Mouse (Mus musculus) hematopoietic stem cell, adult 5-6 weeks (primary cell): ENCODE measurements around the gene Hyal1. TPM values are rescaled to one million over a fixed set of nuclear protein-coding genes. Genes with fewer than 3 reads are reported as not detected.

ENCODE experiments used
- ATAC-seq, 2 experiments: fragments of 125-278 bp in 1 of 2; replicated peaks in 1 of 2; 2 replicates each; pipeline ENCODE4 v1.8.0; 2016 to 2017; ENCODE audit warnings: inconsistent platforms in 2 of 2, mild to moderate bottlenecking in 2 of 2, moderate number of reproducible peaks in 2 of 2, low read depth in 1 of 2, moderate TSS enrichment in 1 of 2; ENCODE audit not compliant: low FRiP score in 2 of 2, poor library complexity in 2 of 2, severe bottlenecking in 2 of 2, insufficient read depth in 1 of 2, low TSS enrichment in 1 of 2
- total RNA-seq: library from RNA; stranded (forward); fragments of 172-1452, 232-1000 nt; gene quantifications from 2 replicates; pipeline ENCODE4 v1.2.3, GENCODE M21; 2017

Gene Hyal1
- 4.1 and 5.2 TPM in 2 replicates for total RNA-seq

DNA sequence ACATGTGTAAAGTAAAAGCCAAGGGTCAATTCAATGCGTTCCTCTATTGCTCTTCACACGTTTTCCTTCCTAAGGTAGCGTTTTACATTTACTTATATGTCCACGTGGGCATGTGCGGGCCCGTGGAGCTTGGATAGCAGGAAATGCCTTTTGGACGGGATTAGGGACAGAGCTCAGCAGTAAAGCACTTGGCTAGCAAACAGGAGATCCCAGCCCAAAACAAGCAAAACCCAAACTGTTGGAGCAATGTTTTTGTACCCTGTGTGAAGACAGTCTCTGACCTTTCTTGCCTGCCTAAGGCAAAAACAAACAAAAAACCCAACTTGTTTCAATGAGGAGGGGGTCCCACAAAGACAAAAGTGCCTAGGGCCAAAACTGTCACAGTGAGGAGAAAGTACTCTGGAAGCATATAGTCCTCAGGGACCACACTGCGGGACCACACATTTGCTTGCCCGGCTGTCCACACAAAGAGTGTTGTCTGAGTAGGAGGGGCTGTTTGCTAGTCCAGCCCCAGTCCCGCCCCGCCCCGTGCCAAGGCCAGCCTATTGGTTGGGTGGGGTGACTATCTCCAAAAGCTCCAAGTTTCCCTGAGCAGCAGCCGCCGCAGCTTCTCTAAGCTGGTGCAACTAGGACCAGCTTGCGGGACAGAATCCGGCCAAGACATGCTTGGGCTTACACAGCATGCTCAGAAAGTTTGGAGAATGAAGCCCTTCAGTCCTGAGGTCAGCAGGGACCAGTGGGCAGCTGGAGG lies at the start of gene Hyal1:
Hyal1 (plus strand) TSS at position 571 of the 751 bp plus-strand sequence.
- ATAC-seq: peak; percentile 39 to 46; a peak in 2 of 4 replicates

DNA sequence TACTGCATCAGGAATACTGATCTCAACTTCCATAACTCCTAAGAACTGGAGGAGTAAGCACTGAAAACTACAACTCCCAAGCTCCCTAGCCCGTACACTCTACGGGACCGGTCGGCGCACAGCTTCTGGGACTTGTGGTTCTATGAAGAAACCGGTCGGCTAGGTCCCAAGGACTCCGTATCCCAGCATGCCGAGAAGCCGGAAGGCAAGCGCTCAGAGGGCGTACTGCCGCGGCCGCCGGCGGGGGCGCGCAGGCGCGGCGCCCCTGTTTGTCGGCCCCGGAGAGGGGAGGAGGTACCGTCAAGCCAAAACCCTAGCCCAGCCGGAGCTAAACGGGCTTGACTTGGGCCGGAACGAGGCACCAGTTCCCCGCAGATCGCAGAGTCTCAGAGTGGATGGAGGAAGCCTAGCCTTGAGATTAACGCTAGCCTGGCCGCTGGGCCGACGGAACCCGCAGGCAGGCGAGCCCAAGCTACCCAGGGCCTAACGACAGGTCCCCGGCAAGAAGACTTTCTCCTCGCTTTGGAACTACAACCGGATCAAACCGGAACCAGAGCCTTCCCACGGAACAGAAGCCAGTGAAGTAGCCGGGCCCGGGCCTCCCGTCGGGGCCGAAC lies 42.8 kb upstream of the Hyal1 start, which contains the start of gene Tmem115:
Tmem115 (plus strand) TSS at position 155 of the 617 bp plus-strand sequence.
- ATAC-seq: peak; percentile 92 to 94

DNA sequence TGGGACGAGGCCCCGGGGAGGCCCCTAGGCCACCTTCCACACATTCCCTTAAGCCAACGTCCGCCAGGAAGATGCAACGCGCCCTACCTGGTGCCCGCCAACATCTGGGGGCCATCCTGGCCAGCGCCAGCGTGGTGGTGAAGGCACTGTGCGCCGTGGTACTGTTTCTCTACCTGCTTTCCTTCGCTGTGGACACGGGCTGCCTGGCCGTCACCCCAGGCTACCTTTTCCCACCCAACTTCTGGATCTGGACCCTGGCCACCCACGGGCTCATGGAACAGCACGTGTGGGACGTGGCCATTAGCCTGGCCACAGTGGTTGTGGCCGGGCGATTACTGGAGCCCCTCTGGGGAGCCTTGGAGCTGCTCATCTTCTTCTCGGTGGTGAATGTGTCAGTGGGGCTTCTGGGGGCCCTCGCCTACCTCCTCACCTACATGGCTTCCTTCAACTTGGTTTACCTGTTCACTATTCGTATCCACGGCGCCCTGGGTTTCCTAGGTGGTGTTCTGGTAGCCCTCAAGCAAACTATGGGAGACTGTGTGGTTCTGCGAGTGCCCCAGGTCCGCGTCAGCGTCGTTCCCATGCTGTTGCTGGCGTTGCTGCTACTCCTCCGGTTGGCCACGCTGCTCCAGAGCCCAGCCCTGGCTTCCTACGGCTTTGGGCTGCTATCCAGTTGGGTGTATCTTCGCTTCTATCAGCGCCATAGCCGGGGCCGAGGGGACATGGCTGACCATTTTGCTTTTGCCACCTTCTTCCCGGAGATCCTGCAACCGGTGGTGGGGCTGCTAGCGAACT lies 42.1 kb upstream of the Hyal1 start:
- ATAC-seq: peak in 1 of 2 experiments; percentile 29; a peak in 2 of 4 replicates

DNA sequence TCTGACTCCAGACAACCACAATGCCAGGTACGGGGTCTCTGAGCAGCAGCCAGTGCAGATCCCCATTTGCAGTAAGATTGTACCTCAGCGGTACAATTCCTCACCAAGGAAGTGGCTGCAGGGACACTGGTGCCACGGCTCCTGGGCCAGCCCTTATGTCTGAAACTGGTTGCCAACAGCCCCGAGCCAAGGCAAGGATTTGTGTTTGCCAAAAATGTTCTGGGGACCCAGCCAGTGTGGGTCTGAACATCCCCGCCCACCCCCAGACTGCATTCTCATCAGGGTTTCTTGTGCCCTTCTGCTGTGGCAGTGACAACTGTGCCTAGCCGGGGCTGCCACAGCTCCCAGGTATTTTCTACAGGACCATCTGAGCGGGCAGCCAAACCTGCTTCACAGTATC lies 38.5 kb upstream of the Hyal1 start:
- no peak for ATAC-seq

DNA sequence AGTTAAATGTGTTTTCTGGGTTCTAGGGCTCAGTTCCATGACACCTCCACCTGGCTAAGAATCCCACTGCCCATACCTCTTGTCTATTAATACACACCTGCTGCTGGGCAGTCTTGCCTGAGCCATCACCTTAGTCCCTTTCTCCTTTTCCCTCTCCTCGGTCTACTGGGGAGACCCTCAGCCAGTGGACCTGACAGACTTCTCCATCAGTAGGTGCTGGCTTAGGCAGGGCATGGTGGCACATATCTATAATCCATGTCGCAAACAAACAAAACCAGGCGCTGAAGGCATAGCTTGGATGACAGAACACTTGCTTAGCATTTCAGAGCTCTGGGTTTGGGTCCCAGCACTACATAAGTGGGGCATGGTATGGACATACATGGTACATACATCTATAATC lies 38.0 kb upstream of the Hyal1 start:
- ATAC-seq: no peak

DNA sequence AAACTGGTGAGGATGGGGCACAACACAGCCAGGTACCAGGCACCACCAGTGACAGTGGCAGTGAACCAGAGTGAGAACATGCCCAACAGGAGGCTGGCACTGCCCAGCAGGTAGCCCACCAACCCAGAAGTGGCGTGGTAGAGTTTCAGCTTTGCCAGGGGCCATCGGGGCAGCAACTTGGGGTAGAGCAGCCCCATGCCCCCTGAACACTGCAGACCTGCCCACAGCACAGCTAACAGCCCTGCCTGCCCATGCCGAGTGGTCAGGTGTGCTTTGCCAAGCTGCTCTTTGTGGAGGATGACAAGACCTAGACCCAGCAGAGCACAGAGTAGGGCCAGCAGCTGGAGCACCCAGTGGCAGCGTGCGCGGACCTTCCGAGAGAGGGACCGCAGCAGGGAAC lies 36.8 kb upstream of the Hyal1 start:
- no peak for ATAC-seq

DNA sequence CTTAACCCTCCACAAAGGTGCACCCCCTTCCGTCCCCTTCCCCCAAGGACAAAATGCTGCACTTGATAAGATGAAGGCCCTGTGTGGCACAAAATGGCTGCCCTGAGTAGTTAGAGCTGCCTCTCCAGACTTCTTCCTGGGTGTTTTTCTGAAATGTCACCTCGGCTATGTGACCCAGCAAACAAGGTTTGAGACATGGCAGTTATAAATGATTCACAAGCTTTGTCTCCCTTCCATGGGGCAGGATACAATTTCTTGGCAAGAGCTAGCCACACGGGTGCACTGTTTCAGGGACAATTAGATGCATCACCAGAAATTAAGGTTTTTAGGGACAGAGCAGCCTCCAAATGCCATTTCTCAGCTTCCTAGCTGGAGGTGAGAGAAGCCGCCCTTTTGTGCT lies 36.3 kb upstream of the Hyal1 start:
- ATAC-seq: no peak

DNA sequence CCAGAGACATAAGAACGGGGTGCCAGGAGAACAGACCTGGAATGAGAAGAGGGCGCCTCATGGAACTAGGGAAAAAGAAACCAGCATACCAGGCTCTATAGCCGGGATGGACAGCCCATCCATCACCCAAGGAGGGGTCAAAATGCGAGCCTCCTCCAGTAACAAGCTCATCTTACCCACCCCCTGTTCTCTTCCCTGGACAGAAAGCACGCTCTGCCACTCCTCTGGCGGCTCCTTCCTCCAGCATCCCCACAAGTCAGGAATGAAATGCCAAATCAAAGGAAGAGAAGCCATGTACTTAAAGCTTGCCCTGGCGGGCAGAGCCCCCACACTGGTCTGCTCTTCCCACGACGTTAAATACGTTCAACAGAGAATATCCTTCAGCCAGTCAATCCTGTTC lies 35.7 kb upstream of the Hyal1 start:
- no peak for ATAC-seq

DNA sequence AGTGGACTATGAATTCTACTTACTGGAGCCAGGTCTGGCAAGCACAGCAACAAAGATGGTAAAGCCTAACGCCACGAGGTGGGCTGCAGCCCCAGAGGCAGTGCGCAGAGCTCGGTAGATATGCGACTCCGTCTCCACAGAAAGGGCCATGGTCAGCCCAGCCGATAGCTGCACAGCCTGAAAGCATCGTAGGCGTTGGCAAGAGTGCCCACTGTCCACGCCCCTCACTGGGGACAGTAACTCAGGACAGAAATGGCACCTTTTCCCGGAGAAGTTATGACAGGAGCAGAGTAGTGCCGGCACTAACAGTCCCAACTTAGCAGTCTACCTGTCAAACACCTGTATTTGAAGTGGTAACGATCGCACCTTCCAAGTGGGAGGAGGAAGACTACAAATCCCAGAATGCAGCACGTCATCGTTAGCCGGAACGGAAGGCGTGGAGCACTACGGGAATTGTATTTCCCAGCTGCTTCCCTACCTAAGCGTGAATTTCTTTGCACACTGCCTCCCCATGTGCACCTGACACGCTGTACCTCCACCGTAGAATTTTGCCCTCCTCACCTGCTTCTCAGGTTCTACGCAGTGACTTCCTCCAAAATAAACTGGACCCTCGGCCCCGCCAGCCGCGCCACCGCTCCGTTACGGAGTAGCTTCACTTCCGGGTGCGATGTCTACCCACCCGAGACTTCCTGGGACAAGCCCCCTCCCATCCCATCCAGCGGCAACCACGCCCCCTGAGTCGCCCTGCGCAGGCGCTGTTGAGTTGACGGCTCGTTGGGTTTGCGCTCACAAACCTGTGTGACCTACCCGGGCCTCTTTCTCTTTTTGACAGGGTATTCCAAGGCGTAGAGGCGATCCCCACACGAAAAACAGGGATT lies 35.0 kb upstream of the Hyal1 start, which contains the start of the genes Cyb561d2 and Nprl2:
Cyb561d2 (minus strand) TSS at position 720 of the 878 bp plus-strand sequence.
Nprl2 (plus strand) TSS at position 753 of the 878 bp plus-strand sequence.
- peak; percentile 77 to 89 for ATAC-seq

DNA sequence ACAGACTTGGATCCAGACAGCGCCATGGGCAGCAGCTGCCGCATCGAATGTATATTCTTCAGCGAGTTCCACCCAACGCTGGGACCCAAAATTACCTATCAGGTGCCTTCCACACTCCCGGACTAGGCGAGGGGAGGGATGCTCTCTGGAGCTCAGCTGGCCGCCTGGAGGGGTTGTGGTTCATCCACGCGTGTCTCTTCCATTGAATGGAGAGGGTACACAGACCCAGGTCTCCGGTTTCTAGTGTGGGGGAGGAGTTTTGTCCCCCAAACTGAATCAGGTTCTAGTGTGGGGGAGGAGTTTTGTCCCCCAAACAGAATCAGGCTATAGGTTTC lies 34.4 kb upstream of the Hyal1 start:
- ATAC-seq: no peak

DNA sequence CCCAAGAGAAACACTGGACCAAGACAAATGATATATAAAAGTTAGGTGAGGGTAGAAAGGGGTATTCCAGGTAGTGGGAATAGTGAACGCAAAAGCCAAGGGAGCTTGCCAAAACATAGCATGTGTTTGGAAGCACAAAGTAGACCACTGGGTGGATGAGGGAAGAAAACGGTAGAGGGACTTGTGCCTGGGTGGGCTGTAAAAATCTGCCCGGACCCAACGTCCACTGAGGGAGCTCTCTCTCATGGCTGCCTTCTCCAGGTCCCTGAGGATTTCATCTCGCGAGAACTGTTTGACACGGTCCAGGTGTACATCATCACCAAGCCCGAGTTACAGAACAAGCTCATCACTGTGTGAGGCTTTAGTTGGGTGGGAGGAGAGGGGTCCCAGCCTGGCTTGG lies 34.0 kb upstream of the Hyal1 start:
- no peak for ATAC-seq

DNA sequence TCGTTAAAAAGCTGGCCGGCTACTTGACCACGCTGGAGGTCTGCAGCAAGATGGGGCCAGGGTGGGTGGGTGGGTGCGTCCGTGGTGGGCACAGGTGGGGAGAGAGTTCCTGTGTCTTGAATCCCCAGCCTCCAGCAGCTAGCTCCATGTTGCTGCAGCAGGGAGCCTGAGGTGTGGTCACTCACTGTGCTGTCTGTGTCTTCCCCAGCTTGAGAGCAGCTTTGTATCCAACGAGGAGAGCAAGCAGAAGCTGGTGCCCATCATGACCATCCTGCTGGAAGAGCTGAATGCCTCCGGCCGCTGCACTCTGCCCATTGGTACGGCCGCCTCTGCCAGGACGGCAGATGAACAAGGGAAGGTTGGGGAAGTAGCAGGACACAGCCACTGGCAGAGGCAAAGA lies 33.4 kb upstream of the Hyal1 start:
- ATAC-seq: no peak

DNA sequence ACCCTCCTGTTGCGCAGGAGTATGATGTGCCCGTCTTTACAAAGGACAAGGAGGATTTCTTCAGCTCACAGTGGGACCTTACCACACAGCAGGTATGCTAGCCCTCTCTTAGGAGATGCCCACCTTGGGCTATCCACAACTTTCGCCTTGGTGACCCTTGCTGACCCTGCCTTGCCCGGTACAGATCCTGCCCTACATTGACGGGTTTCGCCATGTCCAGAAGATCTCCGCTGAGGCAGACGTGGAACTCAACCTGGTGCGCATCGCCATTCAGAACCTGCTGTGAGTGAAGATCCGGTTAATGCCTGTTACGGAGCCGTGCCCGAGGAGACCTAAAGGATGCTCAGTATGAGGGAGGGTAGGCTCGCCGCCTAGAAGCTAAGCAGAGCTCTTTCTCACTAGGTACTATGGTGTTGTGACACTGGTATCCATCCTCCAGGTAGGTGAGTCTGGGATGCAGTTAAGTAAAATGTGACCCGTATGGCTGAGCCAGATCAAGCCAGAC lies 32.5 kb upstream of the Hyal1 start:
- no peak for ATAC-seq

DNA sequence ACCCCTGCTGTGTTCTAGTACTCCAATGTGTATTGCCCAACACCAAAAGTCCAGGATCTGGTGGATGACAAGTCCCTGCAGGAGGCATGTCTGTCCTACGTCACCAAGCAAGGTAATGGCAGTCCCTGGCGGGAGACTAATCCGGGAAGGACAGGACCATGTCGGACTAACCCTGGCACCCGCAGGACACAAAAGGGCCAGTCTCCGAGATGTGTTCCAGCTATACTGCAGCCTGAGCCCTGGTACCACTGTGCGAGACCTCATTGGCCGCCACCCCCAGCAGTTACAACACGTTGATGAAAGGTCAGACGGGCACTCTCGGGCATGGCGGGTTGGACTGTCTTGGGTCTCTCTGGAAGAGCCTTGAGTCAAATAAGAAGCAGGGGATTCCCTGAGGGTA lies 32.0 kb upstream of the Hyal1 start:
- no peak for ATAC-seq

DNA sequence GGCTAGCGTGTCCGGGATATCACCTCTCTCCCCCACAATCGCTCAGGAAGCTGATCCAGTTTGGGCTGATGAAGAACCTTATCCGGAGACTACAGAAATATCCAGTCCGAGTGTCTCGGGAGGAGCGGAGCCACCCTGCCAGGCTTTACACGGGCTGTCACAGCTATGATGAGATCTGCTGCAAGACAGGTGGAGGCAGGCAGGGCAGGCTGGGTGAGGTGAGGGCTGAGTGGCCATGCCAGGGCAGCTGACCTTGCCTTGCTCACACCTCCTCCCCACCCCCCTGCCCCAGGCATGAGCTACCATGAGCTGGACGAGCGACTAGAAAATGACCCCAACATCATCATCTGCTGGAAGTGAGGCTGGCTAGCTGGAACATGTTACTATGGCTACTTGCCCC lies 31.5 kb upstream of the Hyal1 start:
- no peak for ATAC-seq

DNA sequence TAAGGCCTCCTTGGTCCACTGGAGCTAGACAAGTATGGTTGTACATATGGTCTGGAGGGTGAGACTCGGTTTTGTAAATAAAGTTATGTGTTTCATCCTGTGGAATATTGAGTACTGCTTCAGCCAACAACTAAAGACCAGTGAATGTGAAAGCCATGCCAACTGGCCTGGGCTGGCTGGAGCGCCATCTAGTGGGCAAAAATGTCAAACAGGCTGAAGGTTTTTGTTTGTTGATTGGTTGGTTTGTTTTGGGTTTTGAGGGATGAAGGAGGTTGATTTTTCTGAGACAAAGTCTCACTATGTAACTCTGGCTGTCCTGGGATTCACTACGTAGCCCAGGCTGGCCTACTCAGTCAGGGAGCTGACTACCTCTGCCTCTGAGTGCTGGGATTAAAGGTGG lies 31.1 kb upstream of the Hyal1 start:
- no peak for ATAC-seq

DNA sequence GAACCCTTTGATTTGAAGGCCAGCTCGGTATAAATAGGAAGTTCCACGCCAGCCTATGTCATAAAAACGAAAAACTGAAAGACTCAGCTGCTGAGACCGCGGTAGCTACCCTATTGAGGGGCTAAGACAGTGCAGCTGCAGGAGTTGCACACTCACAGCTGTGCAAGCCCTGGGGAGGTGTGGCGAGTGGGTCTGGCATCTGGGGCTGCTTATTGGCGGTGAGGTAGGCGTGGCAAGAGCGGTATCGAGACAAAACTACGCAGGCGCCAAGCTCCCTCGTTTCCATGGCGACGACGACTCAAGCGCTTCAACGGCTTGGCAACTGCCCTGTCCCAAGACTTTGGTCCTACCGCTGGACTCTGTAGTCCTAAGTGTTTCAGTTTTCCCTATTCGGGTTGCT lies 29.7 kb upstream of the Hyal1 start, which contains the start of gene Zmynd10:
Zmynd10 (plus strand) TSS at position 273 of the 400 bp plus-strand sequence.
- peak; percentile 52 to 64 for ATAC-seq
